In genomic region chr3:122721522-122721921, GRCm38 (mm10) we compare ENCODE assay signal across 16 mouse cellular contexts.
"Had no signal": no experiment of that assay in that cellular context is flagged by ENCODE, and none has a peak within 500 bp of the region (broad histone marks: within the 10 kb centered on the region; RNA-seq: fewer than 3 reads in every experiment).

No protein-coding gene starts in this region.

- H3K27ac ChIP-seq: kidney, embryonic 15.5 days; limb, embryonic 12.5 days; limb, embryonic 15.5 days; liver, embryonic 14.5 days; midbrain, embryonic 12.5 days; midbrain, embryonic 15.5 days; stomach, postnatal 0 days had no signal

- ATAC-seq: liver, postnatal 0 days; lung, postnatal 0 days; midbrain, embryonic 15.5 days had no signal

- H3K27me3 ChIP-seq: kidney, embryonic 15.5 days; limb, embryonic 12.5 days; limb, embryonic 15.5 days; midbrain, embryonic 12.5 days; midbrain, embryonic 15.5 days had no signal

- DNase-seq: kidney, adult 11 months; kidney, adult 8-10 months; kidney, postnatal 10 days; kidney, postnatal 36 days; left cerebral cortex, postnatal 4 days; liver, postnatal 0 days; lung, embryonic 14.5 days; thymus, postnatal 25 days had no signal

- H3K4me3 ChIP-seq: kidney, embryonic 15.5 days; limb, embryonic 12.5 days; limb, embryonic 15.5 days; midbrain, embryonic 12.5 days; midbrain, embryonic 15.5 days had no signal
